Mouse (Mus musculus): ENCODE data around the gene Spef2. TPM values are rescaled to one million over a fixed set of nuclear protein-coding genes. Genes with fewer than 3 reads are reported as not detected.
A peak's percentile ranks its signal among the peaks of the same experiment; 100 is the strongest.
"Not testable (repeated sequence)": the region's sequence is repeated elsewhere in the genome, so short reads cannot be mapped to it uniquely, and the experiment has no call there.

Spef2 gene
- total RNA-seq, 2 experiments from 2014 or later: 0.15 to 0.26 TPM

DNA sequence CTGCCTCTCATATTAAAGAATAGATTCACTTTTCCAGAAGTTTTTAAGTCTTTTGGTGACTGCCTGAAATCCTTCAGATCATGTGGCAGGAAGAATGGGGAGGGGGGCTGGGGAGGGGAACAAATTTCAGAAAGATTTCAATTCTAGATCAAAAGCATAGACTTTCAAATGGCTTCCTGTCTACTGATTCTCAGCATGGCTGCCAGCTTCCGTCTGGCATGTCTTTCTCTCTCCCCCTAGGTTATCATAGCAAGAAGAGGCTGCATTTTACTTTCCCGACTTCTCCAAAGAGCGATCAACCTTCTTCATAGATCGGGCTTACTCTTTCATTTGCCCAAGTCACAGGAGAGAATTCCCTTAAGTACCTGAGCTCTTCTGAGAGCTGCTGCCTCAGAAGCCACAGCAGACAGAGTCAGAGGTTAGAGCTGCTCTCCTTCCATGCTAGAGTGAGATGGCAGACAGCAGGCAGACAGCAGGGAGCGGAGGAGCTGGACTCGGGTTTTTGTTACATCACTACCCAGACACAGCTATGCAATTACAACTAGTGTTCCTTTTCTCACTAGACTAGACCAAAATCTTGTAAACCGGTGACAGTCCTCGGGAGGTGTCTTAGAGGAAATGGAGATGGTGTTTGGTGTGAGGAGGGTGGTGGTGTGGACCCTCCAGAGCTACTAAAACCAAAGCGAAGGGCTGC, 71.2 kb downstream of the Spef2 start:
- DNase-seq: no peak
- intact Hi-C loops (cut with DNase I): no loop called here

- intact Hi-C loops (cut with DNase I): no loop called here
- no peak for DNase-seq
These were observed 80.1 kb downstream of the Spef2 start for GRCm38 (mm10) chr15:9668575-9668974.

- intact Hi-C loops (cut with DNase I); DNase-seq: not testable (repeated sequence)
These were observed 83.7 kb downstream of the Spef2 start for GRCm38 (mm10) chr15:9664948-9665347.

DNA sequence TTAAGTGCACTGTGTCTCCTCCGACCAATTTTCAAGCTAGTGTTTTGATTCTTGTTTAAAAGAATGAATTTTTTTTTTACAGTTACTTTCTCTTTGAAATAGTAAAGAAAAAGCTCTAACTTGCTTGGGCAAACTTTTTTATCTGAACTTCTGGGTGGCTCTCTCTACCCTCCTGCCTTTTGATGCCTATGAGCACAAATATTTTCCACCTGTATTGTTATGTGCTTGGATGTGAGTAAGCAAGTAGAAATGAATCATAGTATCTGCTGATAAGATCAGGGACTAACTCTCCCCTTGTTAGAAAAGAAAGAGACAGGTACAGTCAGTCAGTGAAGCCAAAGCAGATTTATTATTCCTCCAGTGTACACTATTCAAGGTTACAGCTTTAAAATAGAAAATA, 87.5 kb downstream of the Spef2 start:
- intact Hi-C loops (cut with DNase I): no loop called here

GRCm38 (mm10) chr15:9634471-9634870, 114.2 kb downstream of the Spef2 start:
- intact Hi-C loops (cut with DNase I): no loop called here
- DNase-seq: no peak

More for the DNA sequence above, 87.5 kb downstream of the Spef2 start:
- DNase-seq: no peak

GRCm38 (mm10) chr15:9631657-9632056, 117.0 kb downstream of the Spef2 start:
- intact Hi-C loops (cut with DNase I): no loop called here
- DNase-seq: no peak

- intact Hi-C loops (cut with DNase I): no loop called here
- DNase-seq: no peak
These were observed 119.0 kb downstream of the Spef2 start for GRCm38 (mm10) chr15:9629660-9630059.

DNA sequence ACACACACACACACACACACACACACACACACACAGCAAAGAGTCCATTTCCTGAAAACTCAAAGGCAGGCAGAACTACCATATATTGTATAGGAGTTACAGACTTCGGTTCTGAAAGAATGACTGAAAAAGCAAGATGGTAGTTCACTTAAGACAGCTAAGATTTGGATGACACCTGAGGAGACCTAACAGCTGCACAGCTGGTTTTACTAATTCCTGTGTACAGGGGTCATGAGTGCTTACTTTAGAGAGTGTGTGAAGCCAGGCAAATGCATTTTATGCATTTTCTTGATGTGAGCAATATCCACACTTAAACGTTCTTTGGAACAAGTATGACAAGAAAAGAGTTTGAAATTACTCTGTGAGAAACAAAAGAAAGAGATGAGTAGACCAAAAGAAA, 124.0 kb downstream of the Spef2 start:
- no peak for DNase-seq
- intact Hi-C loops (cut with DNase I): no loop called here

DNA sequence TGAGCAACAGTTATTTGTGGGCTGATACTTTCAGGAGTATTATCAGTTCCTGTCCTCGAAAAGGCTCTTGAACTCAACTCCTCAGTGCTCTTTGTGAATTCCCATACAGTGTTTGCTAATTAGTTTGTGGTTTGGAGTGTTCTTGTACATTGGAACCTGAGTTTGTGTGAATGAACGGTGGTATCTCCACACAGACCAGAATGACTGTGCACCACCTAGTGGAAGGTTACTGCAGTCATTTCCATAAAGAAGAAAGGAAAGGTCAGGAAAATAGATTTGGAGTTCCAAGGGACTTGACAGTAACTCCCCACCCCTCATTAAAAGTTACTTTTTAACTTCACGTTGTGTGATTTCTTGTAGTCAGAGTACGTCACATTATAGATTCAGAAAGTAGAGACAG, 140.5 kb downstream of the Spef2 start:
- DNase-seq: peak; percentile 23 to 37
- intact Hi-C loops (cut with DNase I): loop anchor here (1.0 to 10.0 kb wide), 2 partner anchors 153 to 493 kb away; no protein-coding TSS in a partner anchor

DNA sequence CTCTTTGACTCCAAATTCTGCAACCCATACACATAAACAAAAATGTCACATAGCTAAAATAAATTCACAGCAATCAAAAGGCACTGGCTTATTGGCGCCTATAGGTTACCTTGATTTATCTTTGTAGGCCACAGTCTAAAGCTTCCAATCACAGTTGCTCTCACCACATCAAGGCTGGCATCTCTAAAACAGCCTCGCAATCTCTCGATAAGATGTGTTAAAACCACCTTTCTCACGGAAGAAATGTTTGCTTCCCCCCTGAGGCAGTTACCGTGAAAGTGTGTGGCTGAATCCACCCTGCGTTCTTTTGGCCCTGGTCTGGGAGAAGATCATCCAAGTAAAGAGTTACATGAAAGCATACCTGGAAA, 148.6 kb downstream of the Spef2 start:
- DNase-seq: no peak

GRCm38 (mm10) chr15:9599382-9600087, 149.1 kb downstream of the Spef2 start:
- intact Hi-C loops (cut with DNase I): loop anchor here (10.0 kb wide), 1 partner anchor 485 kb away; no protein-coding TSS in a partner anchor
- DNase-seq: no peak

More for the DNA sequence above, 148.6 kb downstream of the Spef2 start:
- intact Hi-C loops (cut with DNase I): loop anchor here (10.0 kb wide), 1 partner anchor 485 kb away; no protein-coding TSS in a partner anchor

GRCm38 (mm10) chr15:9596298-9597060, 152.2 kb downstream of the Spef2 start:
- DNase-seq: peak in 1 of 2 experiments; percentile 5

GRCm38 (mm10) chr15:9589939-9590338, 158.7 kb downstream of the Spef2 start:
- no peak for DNase-seq
- intact Hi-C loops (cut with DNase I): no loop called here

More at GRCm38 (mm10) chr15:9596298-9597060, 152.2 kb downstream of the Spef2 start:
- intact Hi-C loops (cut with DNase I): no loop called here

DNA sequence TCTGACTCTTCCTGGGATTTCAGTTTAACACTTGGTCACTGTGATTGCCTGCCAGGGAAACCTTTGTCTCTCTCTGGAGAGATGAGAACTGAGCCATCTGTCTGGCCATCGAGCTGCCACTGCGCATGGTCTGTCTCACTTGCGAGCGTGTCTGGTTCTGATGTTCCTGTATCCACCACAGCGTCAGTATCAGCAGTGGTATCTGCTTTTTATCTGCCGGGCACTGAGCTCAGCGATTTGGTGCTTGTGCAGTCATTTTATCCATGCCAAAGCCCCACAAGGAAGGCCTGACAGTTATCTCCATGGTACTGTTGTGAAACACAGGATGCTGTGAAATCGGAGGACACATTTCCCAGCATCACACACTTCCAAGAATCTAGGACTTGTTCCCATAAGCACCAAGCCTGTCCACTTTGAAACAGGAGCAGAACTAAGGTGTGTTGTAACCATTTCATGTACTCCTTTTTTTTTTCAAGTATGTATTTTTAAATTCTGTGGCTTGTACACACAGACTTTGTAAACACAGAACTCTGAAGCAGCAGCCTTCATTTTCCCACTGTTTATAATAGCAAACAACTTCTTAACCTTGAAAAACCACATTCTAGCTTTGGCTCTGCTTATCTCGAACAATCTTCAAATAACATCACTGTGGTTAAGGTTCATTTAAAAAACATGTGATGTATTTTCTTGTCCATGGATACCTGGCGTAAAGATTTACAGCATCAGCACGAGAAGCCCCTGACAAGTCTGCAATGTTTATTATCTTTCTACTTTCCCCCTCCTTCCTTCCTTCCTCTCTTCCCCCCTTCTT, 168.0 kb downstream of the Spef2 start:
- DNase-seq: no peak
- intact Hi-C loops (cut with DNase I): no loop called here

- intact Hi-C loops (cut with DNase I): no loop called here
- DNase-seq: peak in 1 of 2 experiments; percentile 14
These were observed 171.4 kb downstream of the Spef2 start for GRCm38 (mm10) chr15:9577303-9577702.

DNA sequence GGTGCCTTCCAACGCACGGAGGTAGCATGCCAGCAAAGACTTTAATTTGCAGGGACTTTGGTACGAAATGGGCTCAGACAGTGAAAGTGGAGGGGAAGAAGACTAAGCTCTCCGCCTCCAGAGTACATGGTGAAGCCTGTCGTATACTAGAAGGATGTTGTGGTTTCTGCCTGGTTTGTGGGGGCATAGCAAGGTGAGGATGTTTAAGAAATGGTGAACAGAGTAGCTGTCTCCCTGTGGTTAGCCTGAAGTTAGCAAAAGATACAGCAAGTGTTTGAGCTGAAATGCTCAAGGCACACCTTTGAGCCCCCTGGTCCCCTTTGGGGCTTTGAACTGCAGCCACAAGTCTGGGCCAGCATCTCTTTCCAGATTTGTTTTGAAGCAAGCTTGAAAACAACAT, 173.9 kb downstream of the Spef2 start:
- DNase-seq: no peak
- intact Hi-C loops (cut with DNase I): no loop called here

DNA sequence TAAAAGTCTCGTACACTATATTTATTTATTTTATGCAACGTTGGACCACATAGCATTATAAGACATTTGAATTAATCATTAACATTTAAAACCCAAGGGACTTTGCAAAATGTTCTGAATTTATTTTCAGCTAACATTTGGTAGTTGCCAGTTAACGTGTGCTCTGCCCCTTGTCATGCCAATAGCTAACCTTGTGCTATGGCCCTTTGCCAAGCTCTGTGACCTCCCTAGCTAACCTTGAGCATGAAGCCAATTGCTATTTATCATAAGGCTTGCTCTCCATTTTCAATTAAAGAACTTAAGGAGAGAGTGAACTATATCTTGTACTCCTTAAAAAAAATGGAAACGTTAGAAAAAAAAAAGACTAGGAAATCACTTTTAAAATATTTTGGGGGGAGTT, 175.3 kb downstream of the Spef2 start:
- peak; percentile 46 to 48 for DNase-seq
- intact Hi-C loops (cut with DNase I): no loop called here

DNA sequence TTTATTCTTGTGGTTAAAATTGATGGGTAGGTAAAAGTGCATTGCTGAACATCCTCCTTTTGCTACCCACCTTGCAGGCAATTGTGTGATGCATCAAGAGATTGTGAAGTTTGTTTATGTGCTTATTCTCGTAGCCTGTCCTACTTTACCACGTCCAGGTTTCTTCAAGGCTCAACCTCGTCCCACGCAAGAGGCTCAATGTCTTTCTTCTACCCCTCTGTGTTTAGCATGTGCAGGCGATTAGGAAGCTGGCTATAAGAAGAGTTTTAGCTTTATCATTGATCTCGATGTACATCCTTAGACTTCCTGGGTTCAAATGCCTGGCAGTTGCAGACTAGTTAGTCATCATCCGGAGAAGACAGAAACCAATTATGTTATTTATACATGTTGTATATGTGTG, 176.0 kb downstream of the Spef2 start:
- DNase-seq: no peak
- intact Hi-C loops (cut with DNase I): no loop called here

- DNase-seq: no peak
- intact Hi-C loops (cut with DNase I): no loop called here
These were observed 176.8 kb downstream of the Spef2 start for GRCm38 (mm10) chr15:9571896-9572295.

DNA sequence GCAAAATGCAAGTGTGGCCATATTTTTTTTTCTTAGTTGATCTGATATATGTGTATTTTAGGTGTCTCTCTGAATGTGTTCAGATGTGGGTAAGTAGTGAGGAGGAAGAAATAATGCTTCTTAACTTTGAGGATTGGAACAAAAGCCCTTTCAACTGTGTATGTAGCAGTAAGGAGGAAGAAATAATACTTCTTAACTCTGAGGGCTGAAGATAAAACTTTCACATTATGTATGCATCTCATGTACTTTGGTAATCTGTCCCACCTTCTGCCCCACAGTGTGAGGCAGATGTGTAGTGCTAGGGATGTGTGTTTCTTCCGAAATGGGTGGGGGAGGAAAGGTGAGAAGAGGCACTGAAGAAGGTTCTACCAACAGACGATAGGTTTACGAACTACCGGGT, 181.4 kb downstream of the Spef2 start:
- intact Hi-C loops (cut with DNase I): no loop called here
- no peak for DNase-seq

All from heart, postnatal 10 days (tissue).